Mouse (Mus musculus): ENCODE results near the gene C1qtnf4. TPM values are rescaled to one million over a fixed set of nuclear protein-coding genes. Genes with fewer than 3 reads are reported as not detected.

C1qtnf4 gene
- total and polyA plus RNA-seq, 3 experiments, result not detected

DNA sequence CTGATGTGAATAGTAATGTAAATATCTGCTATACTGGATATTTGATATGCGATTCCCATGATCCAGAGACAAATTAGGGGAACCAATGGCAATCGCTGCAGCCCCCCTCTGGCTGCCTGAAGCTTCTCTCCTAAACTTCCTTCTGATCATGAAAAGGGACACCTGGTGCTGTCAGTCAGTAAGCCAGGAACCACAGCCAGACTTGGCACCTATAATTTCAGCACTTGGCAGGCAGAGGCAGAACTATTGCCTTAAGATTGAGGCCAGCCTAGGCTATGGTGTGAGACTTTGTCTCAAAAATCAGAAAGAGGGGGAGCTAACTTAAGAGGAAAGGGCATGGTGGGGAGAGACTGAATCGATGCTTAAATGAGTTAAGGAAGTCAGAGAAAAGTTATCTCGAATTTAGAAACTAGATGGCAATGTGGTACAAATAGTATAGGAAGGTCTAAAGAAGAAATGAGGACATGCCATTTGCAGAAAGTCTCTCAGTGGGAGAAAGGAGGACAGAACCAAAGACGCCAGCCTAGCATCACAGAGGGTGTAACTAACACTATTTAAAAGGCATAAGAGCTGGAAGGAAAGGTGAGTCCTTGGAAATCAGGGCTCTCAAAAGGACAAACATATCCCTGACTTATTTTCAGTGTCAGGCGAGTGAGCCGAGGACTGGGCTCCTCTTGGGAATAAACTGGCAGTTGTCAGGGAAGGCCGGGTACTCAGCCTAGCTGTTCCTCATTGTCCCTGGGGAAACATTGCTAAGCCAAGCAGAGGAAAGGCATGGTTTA lies 14.3 kb upstream of the C1qtnf4 start:
- H3K4me1 ChIP-seq (ENCODE audit: control insufficient read depth in 1 of 2, insufficient read depth in 2 of 2, low read length in 2 of 2), result peaks cover 20 to 32% of the 10 kb centered on the region in 2 experiments
- DNase-seq (ENCODE audit: low read depth, low spot score), result no peak
- H3K4me3 ChIP-seq (ENCODE audit: control insufficient read depth in 1 of 2, insufficient read depth in 1 of 2, low read depth in 2 of 2, low read length in 2 of 2), result no peak overlapping the region
- TF ChIP-seq RAD21 (IDR thresholded peaks at IDR 0.05; ENCODE audit: low read depth, low read length) (peak; percentile 45), SMC3 (IDR thresholded peaks at IDR 0.05; ENCODE audit: low read depth, low read length) (peak; percentile 34; the same call in 1 of the 2 replicates), CTCF (IDR thresholded peaks at IDR 0.05 in 2 of 3, conservative IDR thresholded peaks at IDR 0.05 in 1 of 3; ENCODE audit: control insufficient read depth in 1 of 3, insufficient read depth in 1 of 3, low read depth in 2 of 3, low read length in 3 of 3, poor library complexity in 1 of 3, severe bottlenecking in 1 of 3) (peak in 1 of 3 experiments; percentile 38; a peak in 2 of 6 replicates), KAT2A (conservative IDR thresholded peaks at IDR 0.05; ENCODE audit: low read depth, low read length) (no peak), MAFK (IDR thresholded peaks at IDR 0.05; ENCODE audit: borderline replicate concordance, low read depth, low read length) (no peak), RCOR1 (IDR thresholded peaks at IDR 0.05; ENCODE audit: low read depth, low read length) (0 out of 2 replicates have a peak, but pooled peaks have one; percentile 12), ZC3H11A (IDR thresholded peaks at IDR 0.05; ENCODE audit: low read depth, low read length) (peak; percentile 31; the same call in 1 of the 2 replicates)
- peaks cover 0 to 27% of the 10 kb centered on the region in 2 experiments; a peak in 3 of 4 replicates for H3K36me3 ChIP-seq (ENCODE audit: control insufficient read depth in 1 of 2, insufficient read depth in 2 of 2, low read length in 2 of 2)
- no peaks in the 10 kb centered on the region for H3K9me3 ChIP-seq (replicated peaks; ENCODE audit: insufficient read depth, low read length)
- no peaks in the 10 kb centered on the region for H3K79me2 ChIP-seq (ENCODE audit: control insufficient read depth, insufficient read depth, low read length, poor library complexity)
- H3K27ac ChIP-seq (ENCODE audit: control insufficient read depth, low read depth, low read length), result no peak overlapping the region
- H3K27me3 ChIP-seq (ENCODE audit: control insufficient read depth in 1 of 2, insufficient read depth in 2 of 2, low read length in 2 of 2), result no peaks in the 10 kb centered on the region
- no peak overlapping the region for H3K9ac ChIP-seq (ENCODE audit: control insufficient read depth, low read depth, low read length, poor library complexity, severe bottlenecking)

- DNase-seq (ENCODE audit: low read depth, low spot score), result no peak
- Histone ChIP-seq H3K4me3 (ENCODE audit: control insufficient read depth in 1 of 2, insufficient read depth in 1 of 2, low read depth in 2 of 2, low read length in 2 of 2) (no peak overlapping the region), H3K9ac (ENCODE audit: control insufficient read depth, low read depth, low read length, poor library complexity, severe bottlenecking) (no peak overlapping the region), H3K4me1 (ENCODE audit: control insufficient read depth in 1 of 2, insufficient read depth in 2 of 2, low read length in 2 of 2) (peaks cover 21 to 40% of the 10 kb centered on the region in 2 experiments), H3K79me2 (ENCODE audit: control insufficient read depth, insufficient read depth, low read length, poor library complexity) (no peaks in the 10 kb centered on the region), H3K36me3 (ENCODE audit: control insufficient read depth in 1 of 2, insufficient read depth in 2 of 2, low read length in 2 of 2) (peaks cover 0 to 29% of the 10 kb centered on the region in 2 experiments; a peak in 2 of 4 replicates), H3K27ac (ENCODE audit: control insufficient read depth, low read depth, low read length) (no peak overlapping the region), H3K9me3 (replicated peaks; ENCODE audit: insufficient read depth, low read length) (no peaks in the 10 kb centered on the region), H3K27me3 (ENCODE audit: control insufficient read depth in 1 of 2, insufficient read depth in 2 of 2, low read length in 2 of 2) (no peaks in the 10 kb centered on the region)
- no peak for TF ChIP-seq CTCF (IDR thresholded peaks at IDR 0.05 in 2 of 3, conservative IDR thresholded peaks at IDR 0.05 in 1 of 3; ENCODE audit: control insufficient read depth in 1 of 3, insufficient read depth in 1 of 3, low read depth in 2 of 3, low read length in 3 of 3, poor library complexity in 1 of 3, severe bottlenecking in 1 of 3)
- TF ChIP-seq SIN3A (IDR thresholded peaks at IDR 0.05; ENCODE audit: low read length), result no peak
- no peak for TF ChIP-seq ZKSCAN1 (IDR thresholded peaks at IDR 0.05; ENCODE audit: low read depth, low read length)
- TF ChIP-seq CHD2 (IDR thresholded peaks at IDR 0.05; ENCODE audit: low read length), result no peak
- TF ChIP-seq E2F4 (IDR thresholded peaks at IDR 0.05; ENCODE audit: borderline replicate concordance, low read depth, low read length), result no peak
- TF ChIP-seq ETS1 (IDR thresholded peaks at IDR 0.05; ENCODE audit: low read depth, low read length), result no peak
- TF ChIP-seq ZMIZ1 (IDR thresholded peaks at IDR 0.05; ENCODE audit: low read depth, low read length), result no peak
- no peak for TF ChIP-seq CHD1 (IDR thresholded peaks at IDR 0.05; ENCODE audit: low read depth, low read length)
- TF ChIP-seq TBP (IDR thresholded peaks at IDR 0.05; ENCODE audit: low read depth, low read length), result no peak
- no peak for TF ChIP-seq NELFE (IDR thresholded peaks at IDR 0.05; ENCODE audit: low read depth, low read length)
- TF ChIP-seq SMC3 (IDR thresholded peaks at IDR 0.05; ENCODE audit: low read depth, low read length), result no peak
- no peak for TF ChIP-seq USF2 (IDR thresholded peaks at IDR 0.05; ENCODE audit: borderline replicate concordance in 1 of 2, insufficient read depth in 1 of 2, low read depth in 1 of 2, low read length in 2 of 2)
- no peak for TF ChIP-seq KAT2A (conservative IDR thresholded peaks at IDR 0.05; ENCODE audit: low read depth, low read length)
- TF ChIP-seq RCOR1 (IDR thresholded peaks at IDR 0.05; ENCODE audit: low read depth, low read length), result no peak
These were observed 11.6 kb upstream of the C1qtnf4 start for GRCm38 (mm10) chr2:90874025-90874424.

Data from MEL (cell line).